Mouse (Mus musculus) T-helper 1 cell (primary cell): ENCODE data around the gene Hpse.

Source experiments
- in situ Hi-C: fragments of 300-600 bp; cut with MboI, MseI; formaldehyde crosslinking; loops from one replicate; pipeline ENCODE4 v1.15.1; 2025; ENCODE audit warnings: high pct_unique_total_duplicates

The Hpse gene

GRCm38 (mm10) chr5:100697398-100697797, 22.1 kb downstream of the Hpse start:
- in situ Hi-C loops, result no loop called here

DNA sequence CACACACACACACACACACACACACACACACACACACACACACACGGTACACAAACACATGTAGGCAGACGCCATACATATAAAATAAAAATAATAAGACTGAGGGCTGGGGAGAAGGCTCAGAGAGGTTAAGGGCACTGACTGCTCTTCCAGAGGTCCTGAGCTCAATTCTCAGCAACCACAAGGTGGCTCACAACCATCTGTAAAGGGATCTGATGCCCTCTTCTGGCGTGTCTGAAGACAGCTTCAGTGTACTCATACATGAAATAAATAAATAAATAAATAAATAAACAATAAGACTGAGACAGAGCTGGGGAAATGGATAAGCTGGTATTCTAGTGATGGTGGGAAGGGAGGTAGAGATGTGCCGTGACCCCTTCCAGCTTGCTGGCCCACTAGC, 33.9 kb downstream of the Hpse start:
- in situ Hi-C loops, result loop anchor here (10.0 kb wide), 1 partner anchor 109 kb away; the partner anchor contains the start of genes Helq and Mrps18c

DNA sequence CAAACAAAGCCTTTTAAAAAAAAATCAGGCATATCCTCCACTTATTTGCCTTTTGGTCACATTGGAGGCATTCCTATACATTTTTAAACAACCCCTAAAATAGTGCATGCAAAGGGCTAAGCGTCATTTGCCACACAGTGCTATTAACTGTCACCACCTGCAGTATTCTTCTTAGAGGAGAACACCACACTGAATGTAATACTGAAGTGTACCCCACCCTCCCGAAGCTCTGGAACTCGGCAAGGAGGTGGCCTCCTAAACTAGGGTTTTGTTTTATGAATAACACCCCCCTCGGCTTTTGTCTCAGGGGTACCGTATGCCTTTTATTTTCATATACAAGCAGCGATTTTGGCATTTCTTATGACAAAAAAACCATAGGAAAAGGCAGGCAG, 39.0 kb downstream of the Hpse start:
- in situ Hi-C loops, result loop anchor here (10.0 kb wide), 1 partner anchor 114 kb away; the partner anchor contains the start of genes Helq and Mrps18c

- in situ Hi-C loops, result loop anchor here (10.0 kb wide), 1 partner anchor 115 kb away; the partner anchor contains the start of genes Helq and Mrps18c
These were observed 39.5 kb downstream of the Hpse start for GRCm38 (mm10) chr5:100679911-100680541.

DNA sequence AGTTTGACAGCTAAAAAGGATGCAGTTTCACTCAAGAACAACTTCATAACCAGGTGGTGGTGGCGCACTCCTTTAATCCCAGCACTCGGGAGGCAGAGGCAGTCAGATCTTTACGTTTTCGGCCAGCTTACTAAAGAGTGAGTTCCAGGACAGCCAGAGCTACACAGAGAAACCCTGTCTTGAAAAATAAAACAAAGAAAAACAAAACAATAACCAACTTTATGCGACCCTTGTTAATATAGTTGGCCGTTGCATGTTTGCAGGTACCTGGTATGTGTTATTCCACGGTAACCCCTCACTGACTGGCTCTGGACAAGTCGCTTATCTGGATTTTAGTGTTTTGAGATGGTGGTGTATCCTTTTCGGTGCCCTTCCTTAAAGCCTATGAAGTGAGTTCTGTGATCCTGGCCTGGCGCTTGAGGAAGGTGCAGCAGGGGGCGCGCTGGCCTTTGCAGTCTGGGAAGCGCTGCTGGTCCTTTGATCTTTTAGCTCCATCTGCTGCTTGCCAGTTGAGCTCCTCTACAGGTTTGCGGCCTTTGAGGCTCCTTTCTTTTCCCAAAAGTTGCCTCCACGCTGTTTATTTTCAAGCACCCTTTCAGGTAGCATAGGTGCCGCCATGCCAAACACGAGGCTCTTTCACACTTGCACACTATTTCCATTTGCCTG, 44.7 kb downstream of the Hpse start, which contains the start of gene Coq2:
Gene Coq2 (minus strand): TSS at position 430 of the 666 bp plus-strand sequence.
- in situ Hi-C loops, result no loop called here

DNA sequence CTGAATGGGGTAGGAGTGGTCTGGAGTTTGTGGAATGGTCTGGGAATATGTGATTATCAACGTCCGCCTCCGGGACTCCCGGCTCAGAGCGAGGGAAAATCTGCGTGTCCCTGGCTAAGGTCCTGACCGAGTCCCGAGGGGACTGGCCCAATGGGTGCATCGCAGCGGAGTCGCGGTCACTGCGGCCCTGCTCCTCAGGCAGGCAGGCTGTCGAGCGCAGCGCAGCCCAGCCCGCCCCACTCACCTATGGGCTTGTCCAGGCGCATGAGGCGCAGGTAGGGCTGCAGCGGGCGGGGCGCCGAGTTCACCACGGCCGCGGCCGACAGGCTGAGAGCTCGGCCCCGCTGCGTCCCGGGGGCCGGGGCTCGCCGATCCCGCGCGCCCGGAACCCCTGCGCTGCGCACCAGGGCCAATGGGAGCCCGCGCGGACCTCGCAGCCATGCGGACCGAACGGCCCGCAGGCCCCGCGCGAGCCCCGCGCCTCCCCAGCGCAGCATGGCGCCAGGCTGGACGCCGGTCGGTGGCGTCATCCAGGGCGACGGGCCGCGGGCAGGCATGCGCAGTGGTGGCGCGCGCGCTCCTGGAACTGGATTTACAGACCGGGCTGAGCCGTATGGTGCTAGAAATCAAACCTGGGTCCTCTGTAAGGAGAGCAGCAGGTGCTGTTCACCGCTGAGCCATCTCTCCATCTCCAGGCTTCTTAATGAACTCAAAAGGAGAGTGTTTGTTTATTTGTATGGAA, 45.6 kb downstream of the Hpse start:
- in situ Hi-C loops, result no loop called here

GRCm38 (mm10) chr5:100672403-100672802, 47.1 kb downstream of the Hpse start:
- in situ Hi-C loops, result no loop called here

DNA sequence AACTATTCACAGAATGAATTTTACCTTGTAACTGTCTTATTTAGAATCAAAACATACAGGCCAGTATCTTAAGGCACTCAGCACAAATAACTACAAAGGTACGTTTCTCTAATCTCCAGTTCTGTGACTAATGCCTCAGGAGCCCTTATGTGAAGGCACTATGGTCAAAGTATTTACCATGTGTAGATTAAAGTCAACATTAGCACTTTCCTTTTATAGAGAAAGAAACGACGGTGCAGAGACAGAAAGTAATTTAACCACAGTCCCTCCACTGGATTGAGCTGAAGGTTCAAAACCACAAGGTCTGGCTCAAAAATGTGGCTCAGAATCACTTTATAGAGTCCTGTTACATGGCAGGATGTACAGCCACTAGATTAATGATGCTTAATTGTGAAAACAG, 47.6 kb downstream of the Hpse start:
- in situ Hi-C loops, result no loop called here

DNA sequence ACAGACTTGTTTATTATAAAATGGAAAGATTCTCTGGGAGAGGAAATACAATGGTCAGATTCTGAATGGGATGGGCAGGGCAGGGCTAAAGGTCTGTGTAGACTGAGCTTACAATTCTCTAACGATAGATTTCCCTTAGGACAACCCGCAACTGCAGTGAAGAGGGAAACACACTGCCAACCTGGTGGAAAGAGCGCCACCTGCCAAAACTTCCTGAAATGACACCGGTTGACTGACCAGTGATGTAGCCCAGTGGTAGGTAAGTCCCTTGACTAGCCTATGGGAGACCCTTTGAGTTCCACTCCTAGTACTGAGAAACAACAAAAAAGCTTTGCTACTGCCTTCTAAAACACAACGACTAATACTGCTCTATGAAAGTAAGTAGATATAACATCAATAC, 48.1 kb downstream of the Hpse start:
- in situ Hi-C loops, result no loop called here

DNA sequence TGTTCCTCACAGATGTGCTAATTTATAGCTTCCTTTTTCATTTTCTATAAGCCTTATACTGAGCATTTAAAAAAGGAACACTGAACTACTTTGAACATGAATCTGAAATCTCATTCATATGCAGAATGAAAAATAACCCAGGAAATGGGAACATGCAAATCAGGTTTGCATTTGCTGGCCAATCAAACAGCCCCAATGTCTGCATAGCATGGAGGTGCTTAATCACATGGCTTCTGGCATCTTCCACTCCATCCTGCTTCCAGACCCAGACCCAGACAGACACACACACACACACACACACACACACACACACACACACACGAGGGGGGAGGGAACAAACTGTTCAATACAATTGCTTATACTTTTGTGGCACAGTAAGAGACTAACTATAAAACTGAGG, 52.6 kb downstream of the Hpse start:
- in situ Hi-C loops, result loop anchor here (10.0 kb wide), 1 partner anchor 248 kb away; no protein-coding TSS in a partner anchor

DNA sequence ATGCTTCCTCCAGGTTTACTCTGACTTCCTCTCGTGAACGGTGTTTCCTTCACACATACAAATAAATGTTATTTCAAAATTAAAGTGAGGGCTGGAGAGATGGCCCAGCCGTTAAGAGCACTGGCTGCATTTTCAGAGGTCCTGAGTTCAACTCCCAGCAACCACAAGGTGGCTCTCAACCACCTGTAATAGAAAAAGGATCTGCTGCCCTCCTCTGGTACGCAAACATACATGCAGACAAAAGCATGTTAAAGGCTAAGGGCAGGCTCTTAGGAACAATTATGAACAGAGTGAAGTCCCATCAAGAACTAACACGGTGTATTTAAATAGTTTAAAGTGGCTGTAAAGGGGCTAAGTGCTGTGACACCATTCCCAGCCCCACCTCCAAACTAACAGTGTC, 55.7 kb downstream of the Hpse start:
- in situ Hi-C loops, result loop anchor here (5.0 to 10.0 kb wide), 2 partner anchors 97 to 251 kb away; no protein-coding TSS in a partner anchor

GRCm38 (mm10) chr5:100663011-100663410, 56.5 kb downstream of the Hpse start:
- in situ Hi-C loops, result loop anchor here (5.0 to 10.0 kb wide), 2 partner anchors 96 to 252 kb away; no protein-coding TSS in a partner anchor

DNA sequence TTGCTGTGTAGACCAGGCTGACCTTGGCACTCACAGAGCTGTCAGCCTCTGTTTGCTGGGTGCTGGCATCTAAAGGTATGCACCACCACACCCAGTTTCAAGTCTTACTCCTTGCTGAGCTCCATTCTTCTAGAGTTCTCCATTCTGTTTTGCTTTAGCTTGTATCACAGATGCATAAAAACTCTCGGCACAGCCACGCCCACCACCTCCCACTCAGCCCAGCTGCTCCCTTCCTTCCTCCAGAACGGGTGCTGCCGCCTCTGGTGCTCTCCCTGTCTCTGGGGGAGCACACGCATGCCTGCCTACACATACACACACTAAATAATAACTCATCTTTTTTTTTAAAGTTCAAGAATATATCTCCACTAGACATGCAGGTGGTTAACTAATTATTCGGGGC, 61.1 kb downstream of the Hpse start:
- in situ Hi-C loops, result no loop called here

GRCm38 (mm10) chr5:100656352-100656751, 63.2 kb downstream of the Hpse start:
- in situ Hi-C loops, result no loop called here

- in situ Hi-C loops, result no loop called here
These were observed 67.2 kb downstream of the Hpse start for GRCm38 (mm10) chr5:100652327-100652726.

DNA sequence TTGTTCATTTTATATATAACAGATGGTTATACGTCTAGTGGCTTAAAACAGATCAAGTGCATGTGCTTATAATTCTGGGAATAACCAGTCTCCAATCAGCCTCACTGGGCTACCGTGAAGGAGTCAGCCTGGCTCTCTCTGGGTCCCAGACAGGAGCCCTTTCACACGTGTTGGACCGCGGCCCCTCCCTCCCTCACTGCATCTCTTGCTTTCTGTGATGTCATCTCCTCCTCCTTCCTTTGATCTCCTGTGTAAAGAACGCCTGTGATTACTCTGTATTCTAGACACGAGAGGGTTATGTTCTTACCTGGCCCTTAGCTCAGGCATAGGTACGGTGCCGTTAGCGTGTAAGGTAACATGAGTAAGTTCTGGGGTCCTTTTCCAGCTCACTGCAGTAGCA, 68.0 kb downstream of the Hpse start:
- in situ Hi-C loops, result no loop called here

GRCm38 (mm10) chr5:100650969-100651368, 68.5 kb downstream of the Hpse start:
- in situ Hi-C loops, result no loop called here

DNA sequence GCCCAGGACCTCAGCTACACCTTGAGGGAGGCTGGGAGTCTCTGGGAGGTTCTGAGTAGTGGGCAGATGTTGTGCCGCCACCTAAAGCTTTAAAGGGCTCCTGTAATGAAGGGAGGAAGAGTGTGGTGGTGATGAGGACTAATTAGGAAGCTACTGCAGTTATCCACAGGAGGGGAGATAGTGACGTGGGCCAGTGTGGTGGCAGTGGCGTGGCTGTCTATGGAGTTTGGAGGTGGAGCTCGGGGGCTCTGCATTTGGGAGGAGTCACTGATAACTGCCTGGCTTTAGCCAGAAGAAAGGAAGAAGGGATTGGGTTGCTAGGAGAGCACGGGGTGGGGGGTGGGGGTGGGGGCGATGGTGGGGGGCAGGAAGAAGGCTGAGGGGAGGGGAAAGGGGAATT, 71.0 kb downstream of the Hpse start:
- in situ Hi-C loops, result loop anchor here (10.0 kb wide), 1 partner anchor 74 kb away; the partner anchor contains the start of gene Plac8

DNA sequence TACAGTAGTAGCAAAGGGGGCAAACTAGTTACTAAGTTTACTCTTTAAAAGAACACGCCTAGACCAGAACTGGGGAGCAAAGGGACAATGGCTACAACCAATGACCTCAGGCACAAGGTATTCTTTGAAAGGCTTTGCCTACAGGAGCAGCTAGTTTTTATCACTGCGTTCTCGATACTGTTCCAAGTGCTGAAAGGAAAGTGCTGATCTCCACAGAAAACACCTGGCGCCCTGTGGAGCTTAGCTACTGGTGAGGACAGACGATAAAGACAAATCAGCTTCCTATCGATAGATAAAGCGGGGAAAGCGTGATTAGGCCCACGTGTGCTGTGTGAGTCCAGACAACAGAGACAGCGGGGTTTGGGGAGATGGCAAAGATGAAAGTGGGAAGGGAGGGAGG, 71.5 kb downstream of the Hpse start:
- in situ Hi-C loops, result loop anchor here (10.0 kb wide), 1 partner anchor 73 kb away; the partner anchor contains the start of gene Plac8

GRCm38 (mm10) chr5:100646558-100646957, 73.0 kb downstream of the Hpse start:
- in situ Hi-C loops, result loop anchor here (10.0 kb wide), 1 partner anchor 72 kb away; the partner anchor contains the start of gene Plac8

DNA sequence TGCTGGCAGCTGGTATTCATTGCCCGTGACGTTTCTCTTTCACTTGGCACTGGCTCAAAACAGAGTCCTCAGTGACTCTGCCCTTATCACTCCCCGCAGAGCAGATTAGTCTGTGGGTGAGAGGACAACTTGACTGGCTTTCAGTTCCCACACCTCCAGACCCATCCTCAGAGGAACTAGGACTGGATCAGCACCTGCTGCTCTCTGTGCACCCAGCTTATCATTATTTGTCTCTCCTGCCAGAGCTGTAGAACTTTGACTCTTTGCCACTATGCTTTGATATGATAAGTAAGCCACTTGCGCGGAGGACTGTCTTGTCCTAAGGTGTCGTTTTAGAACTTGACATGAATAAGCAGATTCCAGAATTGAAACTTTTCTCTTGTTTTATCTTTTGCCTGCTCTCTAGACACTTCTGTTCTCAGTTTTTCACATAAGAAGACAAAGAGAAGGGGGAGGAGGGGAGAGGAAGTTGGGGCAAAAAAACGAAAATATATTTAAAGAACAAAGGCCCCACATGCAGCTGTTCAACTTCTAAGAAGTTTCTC, 75.5 kb downstream of the Hpse start:
- in situ Hi-C loops, result loop anchor here (10.0 kb wide), 1 partner anchor 69 kb away; the partner anchor contains the start of gene Plac8
